Mouse (Mus musculus): Measurements from ENCODE around the gene Pdilt.

DNA sequence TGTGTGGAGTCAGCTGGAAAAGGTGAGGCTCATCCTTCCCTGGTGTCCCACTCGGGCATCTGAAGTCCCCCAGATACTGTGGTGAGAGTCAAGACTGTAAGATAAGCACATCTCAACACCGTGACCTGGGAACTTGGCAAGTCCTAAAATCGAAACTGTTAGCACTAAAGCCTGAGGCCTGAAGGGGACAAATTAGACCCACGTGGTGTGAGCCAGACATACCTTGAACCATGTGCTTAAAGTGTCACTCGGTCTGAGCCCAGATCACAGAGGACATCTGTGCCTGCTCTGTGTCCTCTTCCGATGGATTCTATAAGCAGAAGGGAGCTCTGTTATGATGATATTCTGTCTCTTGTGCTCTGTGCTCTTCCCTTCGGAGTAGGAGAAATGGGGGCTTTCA lies 5.3 kb upstream of the Pdilt start:
- no peak for TF ChIP-seq POLR2A (IDR thresholded peaks at IDR 0.05; ENCODE audit: insufficient read depth, low read depth, low read length)
- TF ChIP-seq CTCF (IDR thresholded peaks at IDR 0.05; ENCODE audit: insufficient read depth, low read depth, low read length): no peak
